Mouse (Mus musculus): ENCODE results near the gene Dbt. TPM values are rescaled to one million over a fixed set of nuclear protein-coding genes. Genes with fewer than 3 reads are reported as not detected.

Gene Dbt
- total and polyA plus RNA-seq, 3 experiments: 24.1 to 76.7 (median 54.1) TPM

DNA sequence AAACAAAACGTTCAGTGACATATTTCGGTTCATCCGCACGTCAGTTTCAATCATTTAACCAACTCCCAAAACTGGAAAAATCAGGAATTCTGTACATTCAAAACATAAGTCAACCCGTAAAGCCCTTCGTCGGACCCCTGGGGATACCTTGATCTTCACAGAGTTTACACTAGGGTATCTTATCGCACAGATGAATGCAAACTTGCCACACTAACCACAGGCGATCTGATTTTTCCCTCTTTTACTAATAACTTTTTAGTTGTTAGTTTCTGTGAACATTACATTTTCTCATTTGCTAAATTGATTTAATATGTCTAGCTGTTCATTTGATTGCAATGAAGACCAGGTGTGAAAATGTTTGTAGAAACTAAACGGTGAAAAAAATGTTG lies 82.7 kb downstream of the Dbt start:
- WGBS: 6% methylated on average over 10 of the region's 10 CpGs
- Histone ChIP-seq H3K27ac (no peak overlapping the region; the same call in 1 of the 2 replicates), H3K79me2 (replicated peaks; ENCODE audit: control insufficient read depth, insufficient read depth, low read length) (no peaks in the 10 kb centered on the region), H3K36me3 (ENCODE audit: control insufficient read depth, insufficient read depth, low read length) (no peaks in the 10 kb centered on the region), H3K4me3 (peak overlapping the region; percentile 93), H3K27me3 (ENCODE audit: control insufficient read depth, insufficient read depth, low read length) (no peaks in the 10 kb centered on the region), H3K4me1 (ENCODE audit: control insufficient read depth, insufficient read depth, low read length) (no peaks in the 10 kb centered on the region), H3K9ac (ENCODE audit: low read depth, low read length) (no peak overlapping the region)
- DNase-seq: no peak
- TF ChIP-seq POLR2A (IDR thresholded peaks at IDR 0.05; ENCODE audit: insufficient read depth, low read depth, low read length) (no peak), EP300 (IDR thresholded peaks at IDR 0.05; ENCODE audit: insufficient read depth, low read depth, low read length) (no peak), CTCF (IDR thresholded peaks at IDR 0.05) (no peak)
- intact Hi-C loops (cut with DNase I): loop anchor here (1.0 to 10.0 kb wide), 6 partner anchors 67 to 239 kb away; partner anchors contain the start of genes Dbt and Mfsd14a

Other genes starting within 250 kb of the Dbt start
- 1 to 10 TPM; 2.8 to 3.4 TPM for gene Cdc14a, start 89.0 kb upstream of the Dbt start, total RNA-seq (2021)
- gene Cdc14a, start 89.0 kb upstream of the Dbt start, polyA plus RNA-seq (2012; rRNA removed): 1.3 and 1.6 TPM in 2 replicates
- 10 to 100 TPM; 18.7 to 21.3 TPM for gene Rtca, start 4.9 kb upstream of the Dbt start, total RNA-seq (2021)
- 13.6 and 22.0 TPM in 2 replicates for gene Rtca, start 4.9 kb upstream of the Dbt start, polyA plus RNA-seq (2012; rRNA removed)
- 10 to 100 TPM; 64.4 to 69.5 TPM for gene Lrrc39, start 49.9 kb downstream of the Dbt start, total RNA-seq (2021)
- 39.3 and 94.6 TPM in 2 replicates for gene Lrrc39, start 49.9 kb downstream of the Dbt start, polyA plus RNA-seq (2012; rRNA removed)
- gene Sass6, start 81.9 kb downstream of the Dbt start, total RNA-seq (2021): 1 to 10 TPM; 2.0 TPM
- gene Sass6, start 81.9 kb downstream of the Dbt start, polyA plus RNA-seq (2012; rRNA removed): 0.76 and 1.4 TPM in 2 replicates
- 1 to 10 TPM; 5.4 to 5.5 TPM for gene Trmt13, start 101.5 kb downstream of the Dbt start, total RNA-seq (2021)
- gene Trmt13, start 101.5 kb downstream of the Dbt start, polyA plus RNA-seq (2012; rRNA removed): 3.6 and 7.3 TPM in 2 replicates
- gene Mfsd14a, start 149.6 kb downstream of the Dbt start, total RNA-seq (2021): 10 to 100 TPM; 17.5 to 19.5 TPM
- gene Mfsd14a, start 149.6 kb downstream of the Dbt start, polyA plus RNA-seq (2012; rRNA removed): 12.0 and 23.5 TPM in 2 replicates
- gene Gm43191, start 168.2 kb downstream of the Dbt start, total RNA-seq (2021): 1 to 10 TPM in 1 of 2 experiments, under 1 TPM in 1; 0.78 to 1.5 TPM
- gene Gm43191, start 168.2 kb downstream of the Dbt start, polyA plus RNA-seq (2012; rRNA removed): not detected in 2 replicates
- gene Slc35a3, start 199.8 kb downstream of the Dbt start, total RNA-seq (2021): 10 to 100 TPM; 10.7 to 11.2 TPM
- gene Slc35a3, start 199.8 kb downstream of the Dbt start, polyA plus RNA-seq (2012; rRNA removed): 5.7 and 10.2 TPM in 2 replicates